In the genomic region with DNA sequence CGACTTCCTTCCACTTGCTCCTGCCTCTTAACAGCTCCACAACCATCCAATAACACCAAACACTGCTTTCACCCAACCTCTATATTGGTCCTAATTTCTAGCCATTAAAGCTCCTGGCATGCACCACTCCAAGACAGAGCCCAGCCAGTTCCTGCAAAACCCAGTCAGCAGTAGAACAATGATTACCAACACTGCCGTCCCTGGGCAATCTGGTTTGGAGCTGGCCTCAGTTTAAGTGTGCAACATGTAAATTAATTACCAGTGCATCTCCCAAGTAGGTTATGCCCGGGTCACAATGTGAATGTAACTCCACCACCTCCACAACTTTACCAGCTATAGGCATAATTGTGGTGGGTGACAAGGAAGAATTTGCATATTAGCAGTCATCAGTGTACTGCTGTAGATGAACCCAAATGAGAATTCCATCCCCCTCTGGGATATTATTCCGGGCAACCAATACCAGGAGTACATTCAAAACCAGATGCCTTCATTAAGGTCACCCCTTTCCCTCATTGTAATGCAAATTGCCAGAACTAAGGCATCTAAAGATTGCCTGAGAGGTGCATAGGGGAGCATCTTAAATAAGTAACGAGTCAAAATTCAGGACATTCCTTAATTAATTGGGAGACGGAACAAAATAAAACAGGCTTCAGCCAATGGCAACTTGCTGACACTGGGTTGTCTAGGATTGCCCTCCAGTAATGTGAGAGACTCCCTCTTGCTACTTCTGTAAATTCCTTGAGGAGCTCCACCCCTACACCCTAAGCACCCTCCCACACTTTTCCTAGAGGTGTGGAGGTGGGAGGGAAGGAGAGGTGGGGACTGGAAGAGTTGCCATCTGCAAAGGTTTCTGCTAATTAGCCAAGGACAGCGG, we compare ENCODE assay signal across 15 mouse cellular contexts.
DNase-seq lines count a peak whose midpoint lies in the region; ATAC-seq and TF ChIP-seq lines count a peak whose summit lies in the region.
"Had no signal": no experiment of that assay in that cellular context is flagged by ENCODE, and none has a peak within 500 bp of the region (broad histone marks: within the 10 kb centered on the region; RNA-seq: fewer than 3 reads in every experiment).

No protein-coding gene starts in this region.

- H3K36me3 ChIP-seq in hindbrain, embryonic 15.5 days: no peaks in the 10 kb centered on the region
- no peaks in the 10 kb centered on the region for H3K36me3 ChIP-seq in midbrain, embryonic 16.5 days (ENCODE audit: control insufficient read depth, insufficient read depth, low read length)
- H3K36me3 ChIP-seq: embryonic facial prominence, embryonic 12.5 days; limb, embryonic 13.5 days had no signal

- 41% methylated on average over 7 of the region's 7 CpGs for WGBS in hindbrain, embryonic 15.5 days
- 54% methylated on average over 7 of the region's 7 CpGs for WGBS in midbrain, embryonic 16.5 days

- H3K27me3 ChIP-seq in hindbrain, embryonic 15.5 days: no peaks in the 10 kb centered on the region
- H3K27me3 ChIP-seq in midbrain, embryonic 16.5 days (ENCODE audit: control insufficient read depth, insufficient read depth, low read depth, low read length): no peaks in the 10 kb centered on the region
- H3K27me3 ChIP-seq: CH12.LX; embryonic facial prominence, embryonic 12.5 days; limb, embryonic 13.5 days had no signal

- H3K9ac ChIP-seq in hindbrain, embryonic 15.5 days: no peak overlapping the region
- no peak overlapping the region for H3K9ac ChIP-seq in midbrain, embryonic 16.5 days (ENCODE audit: low read depth, low read length)
- H3K9ac ChIP-seq: embryonic facial prominence, embryonic 12.5 days; limb, embryonic 13.5 days had no signal

- H3K27ac ChIP-seq in left cerebral cortex, adult 2 months: peak overlapping the region; percentile 92
- H3K27ac ChIP-seq in cortical plate, adult 2 months (ENCODE audit: insufficient read depth, low read length): peak overlapping the region; percentile 66
- peak overlapping the region; percentile 56; the same call in 1 of the 2 replicates for H3K27ac ChIP-seq in hindbrain, embryonic 15.5 days (replicated peaks)
- H3K27ac ChIP-seq in midbrain, embryonic 16.5 days (ENCODE audit: low read length): peak overlapping the region; percentile 51
- H3K27ac ChIP-seq: embryonic facial prominence, embryonic 12.5 days; limb, embryonic 13.5 days had no signal

- DNase-seq in left cerebral cortex, adult 2 months (ENCODE audit: extremely low spot score in 1 of 2, low spot score in 2 of 2): no peak
- no peak for DNase-seq in left cerebral cortex, adult 11 months (ENCODE audit: low spot score)
- DNase-seq in cerebellum, adult 8-10 months: no peak
- DNase-seq in gastrocnemius, postnatal 10 days: no peak
- DNase-seq: adrenal gland, postnatal 36 days; cerebellum, adult 9-10 months; lung, adult 18-20 months; thymus, postnatal 36 days had no signal

- no peak for ATAC-seq in hindbrain, embryonic 15.5 days (ENCODE audit: low FRiP score, low read depth)
- peak; percentile 60 for ATAC-seq in midbrain, embryonic 16.5 days

- no peak overlapping the region for H3K4me2 ChIP-seq in hindbrain, embryonic 15.5 days
- no peak overlapping the region for H3K4me2 ChIP-seq in midbrain, embryonic 16.5 days (ENCODE audit: low read length)
- H3K4me2 ChIP-seq: embryonic facial prominence, embryonic 12.5 days; heart, embryonic 11.5 days; limb, embryonic 13.5 days had no signal

- intact Hi-C loops in left cerebral cortex, adult 2 months (cut with DNase I): no loop called here

- H3K4me1 ChIP-seq in cortical plate, adult 2 months (ENCODE audit: control insufficient read depth, insufficient read depth, low read length): peaks cover 12% of the 10 kb centered on the region
- peaks cover 17% of the 10 kb centered on the region for H3K4me1 ChIP-seq in hindbrain, embryonic 15.5 days (replicated peaks)
- H3K4me1 ChIP-seq in midbrain, embryonic 16.5 days (ENCODE audit: control insufficient read depth, insufficient read depth, low read length): peaks cover 11% of the 10 kb centered on the region
- H3K4me1 ChIP-seq: embryonic facial prominence, embryonic 12.5 days; limb, embryonic 13.5 days had no signal

- H3K4me3 ChIP-seq in left cerebral cortex, adult 2 months: no peak overlapping the region
- no peak overlapping the region for H3K4me3 ChIP-seq in cortical plate, adult 2 months (ENCODE audit: insufficient read depth, low read length)
- H3K4me3 ChIP-seq in hindbrain, embryonic 15.5 days: no peak overlapping the region
- no peak overlapping the region for H3K4me3 ChIP-seq in midbrain, embryonic 16.5 days (ENCODE audit: low read depth, low read length)
- H3K4me3 ChIP-seq: embryonic facial prominence, embryonic 12.5 days; limb, embryonic 13.5 days had no signal

- no peak for TF ChIP-seq POLR2A in cortical plate, adult 2 months (IDR thresholded peaks at IDR 0.05; ENCODE audit: extremely low read depth, insufficient read depth, low read length)

- no peak for TF ChIP-seq CTCF in left cerebral cortex, adult 2 months (IDR thresholded peaks at IDR 0.05)
- no peak for TF ChIP-seq CTCF in cortical plate, adult 2 months (IDR thresholded peaks at IDR 0.05; ENCODE audit: extremely low read depth, insufficient read depth, low read length)

- no peaks in the 10 kb centered on the region for H3K9me3 ChIP-seq in hindbrain, embryonic 15.5 days
- H3K9me3 ChIP-seq in midbrain, embryonic 16.5 days (replicated peaks; ENCODE audit: control insufficient read depth, low read length, poor library complexity, severe bottlenecking): no peaks in the 10 kb centered on the region
- H3K9me3 ChIP-seq: embryonic facial prominence, embryonic 12.5 days; limb, embryonic 13.5 days had no signal
